Mouse (Mus musculus) heart, embryonic 16.5 days (tissue): ENCODE results near the gene Etfrf1. TPM values are rescaled to one million over a fixed set of nuclear protein-coding genes. Genes with fewer than 3 reads are reported as not detected.
A peak's percentile ranks its signal among the peaks of the same experiment; 100 is the strongest.

Experiments used
- ATAC-seq: fragments of 200-750 bp; cut with Nextera tagmentation; replicated peaks from 2 replicates; pipeline ENCODE4 v1.8.0; 2017; ENCODE audit warnings: moderate number of reproducible peaks; ENCODE audit not compliant: insufficient read depth, low FRiP score; ENCODE audit errors: extremely low read depth
- H3K27ac ChIP-seq: fragments of 300-500 bp; sonication (generic); 2 replicates; pipeline ENCODE4 v1.5.1; 2014; ENCODE audit warnings: mild to moderate bottlenecking, low read length, control low read depth, moderate library complexity
- H3K27me3 ChIP-seq: fragments of 300-500 bp; sonication (generic); 2 replicates; pipeline ENCODE4 v1.6.1; 2014; ENCODE audit warnings: low read length, mixed read lengths; ENCODE audit not compliant: control insufficient read depth, insufficient read depth
- H3K36me3 ChIP-seq: fragments of 300-500 bp; sonication (generic); 2 replicates; pipeline ENCODE4 v1.6.1; 2014; ENCODE audit not compliant: control insufficient read depth, insufficient read depth
- H3K4me1 ChIP-seq: fragments of 300-500 bp; sonication (generic); 2 replicates; pipeline ENCODE4 v1.6.1; 2014; ENCODE audit warnings: low read length, mixed read lengths; ENCODE audit not compliant: control insufficient read depth, insufficient read depth
- H3K4me2 ChIP-seq: fragments of 300-500 bp; sonication (generic); 2 replicates; pipeline ENCODE4 v1.6.1; 2014; ENCODE audit warnings: low read depth, mild to moderate bottlenecking, control low read depth, low read length
- H3K4me3 ChIP-seq: fragments of 300-500 bp; sonication (generic); 2 replicates; pipeline ENCODE4 v1.5.1; 2014; ENCODE audit warnings: mild to moderate bottlenecking, control low read depth, low read length
- H3K9ac ChIP-seq: fragments of 300-500 bp; sonication (generic); 2 replicates; pipeline ENCODE4 v1.6.1; 2014; ENCODE audit warnings: low read length, control low read depth
- H3K9me3 ChIP-seq: fragments of 300-500 bp; sonication (generic); replicated peaks from 2 replicates; pipeline ENCODE4 v1.6.1; 2016; ENCODE audit warnings: low read length; ENCODE audit not compliant: control insufficient read depth
- WGBS: fragments of 180-500 bp; shearing (Covaris S2); extraction: QIAGEN DNeasy Blood & Tissue Kit; methylation state at CpG from one replicate; pipeline ENCODE4 v1.1.7; 2014; 5-methylcytosine and 5-hydroxymethylcytosine counted together
- polyA plus RNA-seq: library from polyadenylated mRNA; unstranded; fragments of >200 nt; fragmentation: Nextera tagmentation; extraction: Ambion mirVana; gene quantifications from 2 replicates; pipeline ENCODE4 v1.2.1, GENCODE M21; 2015

Etfrf1 gene
- polyA plus RNA-seq, 1 experiment from 2014 or later, result 62.0 TPM

DNA sequence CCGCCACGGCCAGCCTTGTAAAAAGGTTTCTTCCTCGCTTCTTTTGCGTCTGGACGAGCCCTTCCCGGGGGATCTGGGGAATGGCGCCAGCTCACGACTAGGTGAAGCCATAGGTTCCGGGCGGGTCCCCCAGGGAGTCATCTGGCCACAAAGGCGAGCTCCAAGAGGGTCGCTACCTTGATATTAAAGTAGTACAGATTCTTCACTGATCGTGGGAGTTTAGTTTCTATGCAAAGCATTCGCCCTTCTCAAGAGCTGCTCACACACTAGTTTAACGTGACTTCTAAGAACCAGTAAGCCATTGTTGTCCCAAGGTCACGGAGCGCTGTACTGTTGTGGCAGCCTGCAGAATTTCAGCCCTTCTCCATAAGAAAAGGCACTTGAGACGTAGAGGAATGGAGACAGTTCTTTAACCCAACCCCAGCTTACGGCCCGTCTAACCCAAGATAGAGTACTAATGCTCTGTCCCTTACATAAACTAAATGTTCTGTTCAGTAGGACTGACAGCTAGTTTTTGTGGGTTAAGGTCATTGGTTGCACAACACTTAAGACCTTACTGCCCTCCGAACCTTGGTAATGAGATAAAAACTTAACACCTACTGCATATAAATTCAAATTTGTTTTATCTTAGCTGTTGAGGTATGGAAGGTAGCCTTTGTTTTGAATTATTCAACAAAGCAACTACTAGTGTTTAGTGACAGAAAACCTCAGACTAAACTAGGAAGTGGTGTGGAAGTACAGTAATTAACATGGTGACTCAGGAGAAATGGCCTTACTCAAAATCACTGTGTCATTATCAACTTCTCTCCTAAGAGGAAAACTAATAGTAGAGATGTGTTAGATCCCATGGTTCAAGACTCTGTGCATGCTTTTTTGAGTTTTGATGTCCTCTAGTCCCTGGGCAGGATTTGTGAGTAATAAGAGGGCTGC, 707 bp downstream of the Etfrf1 start:
- peak; percentile 2; the same call in 1 of the 2 replicates for ATAC-seq
- Histone ChIP-seq H3K27me3 (no peaks in the 10 kb centered on the region), H3K9me3 (no peaks in the 10 kb centered on the region), H3K4me3 (peak overlapping the region; percentile 88), H3K9ac (peak overlapping the region; percentile 98), H3K27ac (peak overlapping the region; percentile 99), H3K36me3 (peaks cover 3% of the 10 kb centered on the region), H3K4me2 (peak overlapping the region; percentile 78), H3K4me1 (peaks cover 15% of the 10 kb centered on the region)
- WGBS, result under 1% methylated on average over 21 of the region's 21 CpGs

- no peak overlapping the region for H3K9ac ChIP-seq
- H3K4me3 ChIP-seq, result no peak overlapping the region
- no peak for ATAC-seq
- no peak overlapping the region for H3K4me2 ChIP-seq
- H3K27me3 ChIP-seq, result no peaks in the 10 kb centered on the region
- H3K36me3 ChIP-seq, result peaks cover 3% of the 10 kb centered on the region
- H3K4me1 ChIP-seq, result peaks cover 15% of the 10 kb centered on the region
- no peaks in the 10 kb centered on the region for H3K9me3 ChIP-seq
- 82% methylated on average over 2 of the region's 2 CpGs for WGBS
- no peak overlapping the region for H3K27ac ChIP-seq
Observed at GRCm38 (mm10) chr6:145213916-145214315, 3.0 kb downstream of the Etfrf1 start.

- WGBS, result 88% methylated on average over 3 of the region's 3 CpGs
Observed at GRCm38 (mm10) chr6:145215826-145216225, 4.9 kb downstream of the Etfrf1 start.

GRCm38 (mm10) chr6:145224246-145224645, 13.3 kb downstream of the Etfrf1 start:
- H3K36me3 ChIP-seq, result peaks cover 9% of the 10 kb centered on the region
- no peak for ATAC-seq
- no peaks in the 10 kb centered on the region for H3K9me3 ChIP-seq
- no peak overlapping the region for H3K4me3 ChIP-seq
- WGBS, result 87% methylated on average over 6 of the region's 6 CpGs
- no peak overlapping the region for H3K9ac ChIP-seq
- H3K4me1 ChIP-seq, result no peaks in the 10 kb centered on the region
- H3K27me3 ChIP-seq, result no peaks in the 10 kb centered on the region
- H3K4me2 ChIP-seq, result no peak overlapping the region
- H3K27ac ChIP-seq, result no peak overlapping the region

More at GRCm38 (mm10) chr6:145215826-145216225, 4.9 kb downstream of the Etfrf1 start:
- Histone ChIP-seq H3K27me3 (no peaks in the 10 kb centered on the region), H3K36me3 (peaks cover 8% of the 10 kb centered on the region), H3K4me1 (peaks cover 10% of the 10 kb centered on the region), H3K9ac (no peak overlapping the region), H3K4me3 (no peak overlapping the region), H3K4me2 (no peak overlapping the region), H3K27ac (no peak overlapping the region), H3K9me3 (no peaks in the 10 kb centered on the region)
- no peak for ATAC-seq

GRCm38 (mm10) chr6:145226296-145226695, 15.4 kb downstream of the Etfrf1 start:
- peaks cover 7% of the 10 kb centered on the region for H3K36me3 ChIP-seq
- WGBS, result 60% methylated on average over 3 of the region's 3 CpGs
- H3K9ac ChIP-seq, result no peak overlapping the region
- no peaks in the 10 kb centered on the region for H3K4me1 ChIP-seq
- no peak overlapping the region for H3K4me3 ChIP-seq
- H3K4me2 ChIP-seq, result no peak overlapping the region
- no peaks in the 10 kb centered on the region for H3K27me3 ChIP-seq
- no peak overlapping the region for H3K27ac ChIP-seq
- ATAC-seq, result no peak
- no peaks in the 10 kb centered on the region for H3K9me3 ChIP-seq

DNA sequence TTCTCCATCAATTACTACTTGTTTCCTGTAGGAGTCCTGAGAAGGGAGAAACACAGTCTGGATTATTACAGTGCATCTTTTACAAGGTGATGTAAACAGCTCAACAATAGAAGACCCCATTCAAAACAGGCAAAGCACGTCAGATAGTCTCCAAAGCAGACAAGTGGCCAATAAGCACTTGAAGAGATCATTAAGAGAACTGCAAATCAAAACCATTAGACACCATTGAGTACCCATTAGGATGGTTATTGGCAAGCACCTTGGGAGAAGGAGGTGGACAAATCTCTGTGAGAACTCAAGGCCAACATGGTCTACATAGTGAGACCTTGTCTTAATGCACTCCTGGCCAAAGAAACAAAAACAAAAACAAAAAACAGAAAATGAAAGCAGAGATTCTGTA, 23.5 kb downstream of the Etfrf1 start:
- no peak for ATAC-seq

GRCm38 (mm10) chr6:145235367-145235766, 24.4 kb downstream of the Etfrf1 start:
- ATAC-seq, result no peak
- WGBS, result 80% methylated on average over 6 of the region's 6 CpGs

More for the DNA sequence above, 23.5 kb downstream of the Etfrf1 start:
- no peak overlapping the region for H3K27ac ChIP-seq
- H3K4me2 ChIP-seq, result no peak overlapping the region
- H3K27me3 ChIP-seq, result no peaks in the 10 kb centered on the region
- no peak overlapping the region for H3K4me3 ChIP-seq
- no peak overlapping the region for H3K9ac ChIP-seq
- H3K9me3 ChIP-seq, result no peaks in the 10 kb centered on the region
- 92% methylated on average over 1 of the region's 1 CpGs for WGBS
- no peaks in the 10 kb centered on the region for H3K4me1 ChIP-seq
- peaks cover 8% of the 10 kb centered on the region for H3K36me3 ChIP-seq

DNA sequence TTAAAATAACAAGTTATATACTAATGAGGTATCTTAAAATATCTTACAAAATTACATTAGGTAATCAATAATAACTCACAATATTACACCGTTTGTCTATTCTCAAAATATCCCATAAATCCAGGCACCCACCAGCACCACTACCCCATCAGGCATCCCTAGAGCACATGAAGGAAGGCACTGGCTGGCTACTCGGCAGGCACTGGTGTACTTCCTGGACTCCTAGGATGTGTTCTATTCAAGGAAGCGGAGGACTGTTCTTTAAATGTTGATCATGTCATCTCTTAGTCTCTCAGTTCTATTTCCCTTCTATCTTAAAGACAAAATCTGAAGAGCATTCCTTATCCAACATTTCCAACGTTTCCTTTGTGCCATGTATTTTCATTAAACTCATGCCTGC, 26.2 kb downstream of the Etfrf1 start:
- no peak overlapping the region for H3K27ac ChIP-seq

More at GRCm38 (mm10) chr6:145235367-145235766, 24.4 kb downstream of the Etfrf1 start:
- Histone ChIP-seq H3K36me3 (peaks cover 9% of the 10 kb centered on the region), H3K9ac (no peak overlapping the region), H3K4me1 (no peaks in the 10 kb centered on the region), H3K27ac (no peak overlapping the region), H3K27me3 (no peaks in the 10 kb centered on the region), H3K9me3 (no peaks in the 10 kb centered on the region), H3K4me3 (no peak overlapping the region), H3K4me2 (no peak overlapping the region)

DNA sequence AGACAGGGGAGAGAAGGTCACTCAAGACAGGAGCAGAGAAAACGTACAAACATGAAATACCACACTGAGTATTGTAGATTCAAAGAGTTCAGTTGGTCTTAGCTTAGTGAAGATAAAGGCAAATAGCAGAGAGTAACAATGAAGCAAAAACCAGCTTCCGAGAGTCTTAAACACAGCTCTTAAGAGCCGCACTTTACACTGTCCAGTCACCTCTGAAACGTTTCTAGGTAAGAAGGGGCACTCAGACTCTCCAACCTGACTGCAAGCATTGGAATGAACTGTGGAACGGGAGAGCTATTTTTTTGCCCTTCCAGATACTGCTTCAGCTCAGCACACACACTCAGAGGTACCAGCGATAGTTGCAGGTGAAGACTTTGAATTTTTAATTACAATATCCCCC, 29.4 kb downstream of the Etfrf1 start:
- no peak overlapping the region for H3K4me2 ChIP-seq
- WGBS, result 73% methylated on average over 6 of the region's 6 CpGs
- H3K4me3 ChIP-seq, result no peak overlapping the region
- H3K4me1 ChIP-seq, result no peaks in the 10 kb centered on the region
- no peaks in the 10 kb centered on the region for H3K9me3 ChIP-seq
- H3K36me3 ChIP-seq, result peaks cover 7% of the 10 kb centered on the region
- H3K9ac ChIP-seq, result no peak overlapping the region
- no peak overlapping the region for H3K27ac ChIP-seq
- H3K27me3 ChIP-seq, result no peaks in the 10 kb centered on the region
- ATAC-seq, result no peak

More for the DNA sequence above, 26.2 kb downstream of the Etfrf1 start:
- Histone ChIP-seq H3K4me1 (no peaks in the 10 kb centered on the region), H3K9ac (no peak overlapping the region), H3K36me3 (0 out of 2 replicates have a peak, but pooled peaks cover 7% of the 10 kb centered on the region), H3K4me3 (no peak overlapping the region), H3K9me3 (no peaks in the 10 kb centered on the region), H3K27me3 (no peaks in the 10 kb centered on the region), H3K4me2 (no peak overlapping the region)
- 68% methylated on average over 4 of the region's 4 CpGs for WGBS
- no peak for ATAC-seq
